In the genomic region with DNA sequence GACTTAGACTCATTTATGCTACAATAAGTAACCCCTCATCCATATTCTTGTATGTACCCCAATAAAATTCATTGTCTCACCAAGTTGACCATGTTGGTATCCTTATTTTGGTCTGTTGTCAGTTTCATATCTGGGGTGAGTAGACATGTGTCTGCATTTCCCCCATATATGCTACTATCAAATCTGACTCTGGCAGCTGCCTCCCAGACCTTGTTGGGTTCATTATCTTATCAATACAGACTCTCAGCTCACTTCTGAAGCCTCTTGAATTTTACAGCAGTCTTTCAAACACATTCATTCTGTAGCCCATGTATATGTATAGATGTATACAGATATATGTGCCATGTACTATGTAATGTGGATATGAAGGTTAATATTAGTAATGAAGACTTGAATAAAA, we compare ENCODE assay signal across 21 mouse cellular contexts.
DNase-seq lines count a peak whose midpoint lies in the region; ATAC-seq and TF ChIP-seq lines count a peak whose summit lies in the region.
"Had no signal": no experiment of that assay in that cellular context is flagged by ENCODE, and none has a peak within 500 bp of the region (broad histone marks: within the 10 kb centered on the region; RNA-seq: fewer than 3 reads in every experiment).

No protein-coding gene starts in this region.

- no peaks in the 10 kb centered on the region for H3K9me3 ChIP-seq in intestine, embryonic 15.5 days
- no peaks in the 10 kb centered on the region for H3K9me3 ChIP-seq in intestine, postnatal 0 days (ENCODE audit: control insufficient read depth)
- H3K9me3 ChIP-seq in erythroblast, embryonic 14.5 days (ENCODE audit: control insufficient read depth, low read length), result no peaks in the 10 kb centered on the region
- no peaks in the 10 kb centered on the region for H3K9me3 ChIP-seq in liver, embryonic 15.5 days (replicated peaks)
- H3K9me3 ChIP-seq: midbrain, embryonic 13.5 days had no signal

- H3K36me3 ChIP-seq in intestine, embryonic 15.5 days, result no peaks in the 10 kb centered on the region
- no peaks in the 10 kb centered on the region for H3K36me3 ChIP-seq in intestine, postnatal 0 days (ENCODE audit: control insufficient read depth, insufficient read depth)
- no peaks in the 10 kb centered on the region; the same call in none of the 2 replicates for H3K36me3 ChIP-seq in erythroblast, embryonic 14.5 days (ENCODE audit: control insufficient read depth)
- no peaks in the 10 kb centered on the region for H3K36me3 ChIP-seq in liver, embryonic 15.5 days (replicated peaks)
- H3K36me3 ChIP-seq: midbrain, embryonic 13.5 days had no signal

- H3K27ac ChIP-seq in intestine, embryonic 15.5 days, result no peak overlapping the region
- H3K27ac ChIP-seq in intestine, postnatal 0 days (ENCODE audit: low read depth, low read length), result no peak overlapping the region
- peak overlapping the region; percentile 86 for H3K27ac ChIP-seq in liver, embryonic 15.5 days (replicated peaks)
- H3K27ac ChIP-seq: hindbrain, postnatal 0 days; macrophage; midbrain, embryonic 13.5 days had no signal

- H3K4me3 ChIP-seq in intestine, embryonic 15.5 days (replicated peaks), result no peak overlapping the region
- H3K4me3 ChIP-seq in intestine, postnatal 0 days (ENCODE audit: low read depth, low read length), result no peak overlapping the region
- peak overlapping the region; percentile 36 for H3K4me3 ChIP-seq in erythroblast, embryonic 14.5 days (replicated peaks)
- H3K4me3 ChIP-seq in liver, embryonic 15.5 days (replicated peaks), result no peak overlapping the region; the same call in 1 of the 2 replicates
- H3K4me3 ChIP-seq: midbrain, embryonic 13.5 days; myocyte had no signal

- ATAC-seq in intestine, embryonic 15.5 days, result peak; percentile 69
- ATAC-seq in intestine, postnatal 0 days, result no peak
- peak; percentile 95 for ATAC-seq in liver, embryonic 15.5 days (ENCODE audit: insufficient read depth)
- ATAC-seq: activated CD4-positive, CD25-positive, alpha-beta regulatory T cell, adult 4 months; hindbrain, postnatal 0 days; midbrain, embryonic 13.5 days; Patski had no signal

- DNase-seq in MEL-GATA-1-ER (ENCODE audit: extremely low read depth, low read depth), result peak; percentile 57
- DNase-seq in ovary, postnatal 14 days (ENCODE audit: low spot score), result no peak
- no peak for DNase-seq in cerebellum, adult 11-12 months
- no peak for DNase-seq in cerebellum, postnatal 25 days
- DNase-seq: adrenal gland, postnatal 25 days; cerebellum, postnatal 10 days; gastrocnemius, postnatal 14 days; heart, postnatal 36 days; kidney, adult 9 months; kidney, postnatal 4 days; thymus, postnatal 14 days had no signal

- no peak overlapping the region for H3K9ac ChIP-seq in intestine, embryonic 15.5 days
- H3K9ac ChIP-seq in intestine, postnatal 0 days (ENCODE audit: low read depth, low read length), result no peak overlapping the region
- H3K9ac ChIP-seq in liver, embryonic 15.5 days, result no peak overlapping the region
- H3K9ac ChIP-seq: midbrain, embryonic 13.5 days had no signal

- no peak overlapping the region for H3K4me2 ChIP-seq in intestine, embryonic 15.5 days (replicated peaks)
- H3K4me2 ChIP-seq in intestine, postnatal 0 days (replicated peaks; ENCODE audit: low read depth), result no peak overlapping the region
- H3K4me2 ChIP-seq in liver, embryonic 15.5 days, result peak overlapping the region; percentile 58
- H3K4me2 ChIP-seq: midbrain, embryonic 13.5 days had no signal

- no peaks in the 10 kb centered on the region for H3K27me3 ChIP-seq in intestine, embryonic 15.5 days (replicated peaks)
- H3K27me3 ChIP-seq in intestine, postnatal 0 days (replicated peaks; ENCODE audit: control insufficient read depth, insufficient read depth, low read length), result no peaks in the 10 kb centered on the region
- H3K27me3 ChIP-seq in erythroblast, embryonic 14.5 days (ENCODE audit: control insufficient read depth), result no peaks in the 10 kb centered on the region
- H3K27me3 ChIP-seq in liver, embryonic 15.5 days, result no peaks in the 10 kb centered on the region
- H3K27me3 ChIP-seq: midbrain, embryonic 13.5 days had no signal

- H3K4me1 ChIP-seq in intestine, embryonic 15.5 days (replicated peaks), result no peaks in the 10 kb centered on the region
- H3K4me1 ChIP-seq in intestine, postnatal 0 days (replicated peaks; ENCODE audit: control insufficient read depth, insufficient read depth, low read length), result peaks cover 2% of the 10 kb centered on the region; the same call in 1 of the 2 replicates
- H3K4me1 ChIP-seq in erythroblast, embryonic 14.5 days (ENCODE audit: control insufficient read depth), result peaks cover 88% of the 10 kb centered on the region
- peaks cover 67% of the 10 kb centered on the region for H3K4me1 ChIP-seq in liver, embryonic 15.5 days (replicated peaks)
- H3K4me1 ChIP-seq: midbrain, embryonic 13.5 days had no signal

- no peak for TF ChIP-seq CTCF in intestine, postnatal 0 days (IDR thresholded peaks at IDR 0.05; ENCODE audit: low read depth)
